Mouse (Mus musculus): ENCODE measurements around the gene March1.

The March1 gene

DNA sequence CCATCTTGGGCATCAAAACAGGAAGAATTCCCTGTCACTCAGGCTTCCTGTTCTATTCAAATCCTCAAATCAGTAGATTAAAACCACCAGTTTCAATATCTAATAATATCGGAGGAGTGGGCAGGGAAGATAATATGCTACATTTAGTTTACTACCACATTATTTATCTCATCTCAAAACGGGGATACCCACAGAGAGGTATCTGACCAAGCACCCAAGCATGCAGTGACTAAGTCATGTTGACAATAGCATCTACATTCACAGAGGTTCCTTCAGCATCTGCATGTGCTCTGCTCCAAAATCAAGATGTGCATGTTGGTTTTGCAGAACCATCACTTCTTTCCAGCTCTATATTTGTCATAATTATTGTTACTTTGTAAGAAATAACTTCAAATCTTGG, 364.3 kb downstream of the March1 start:
- in situ Hi-C loops (cut with MboI; ENCODE audit: low sequenced_read_pairs): no loop called here

DNA sequence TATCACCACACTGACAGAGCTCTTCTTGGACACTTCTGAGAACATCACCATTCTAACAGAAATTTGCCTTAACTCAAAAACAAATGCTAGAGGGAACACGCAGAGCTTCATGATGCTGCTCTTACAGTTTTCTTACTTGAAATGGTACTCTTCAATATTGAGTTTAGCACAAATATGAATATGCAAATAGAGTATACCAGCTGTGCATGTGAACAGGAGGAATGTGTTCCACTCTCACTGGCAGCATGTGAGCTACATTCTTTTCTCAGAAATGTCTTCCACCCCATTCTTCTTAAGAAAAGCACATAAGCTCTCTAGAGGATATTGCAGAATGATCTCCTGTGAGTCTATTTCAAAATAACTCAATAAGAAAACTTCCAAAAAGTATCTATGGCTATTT, 370.0 kb downstream of the March1 start:
- in situ Hi-C loops (cut with MboI; ENCODE audit: low sequenced_read_pairs): no loop called here

GRCm38 (mm10) chr8:66022815-66023214, 405.1 kb downstream of the March1 start:
- in situ Hi-C loops (cut with MboI; ENCODE audit: low sequenced_read_pairs): no loop called here

- in situ Hi-C loops (cut with MboI; ENCODE audit: low sequenced_read_pairs): no loop called here
Observed at GRCm38 (mm10) chr8:66033651-66034050, 416.0 kb downstream of the March1 start.

DNA sequence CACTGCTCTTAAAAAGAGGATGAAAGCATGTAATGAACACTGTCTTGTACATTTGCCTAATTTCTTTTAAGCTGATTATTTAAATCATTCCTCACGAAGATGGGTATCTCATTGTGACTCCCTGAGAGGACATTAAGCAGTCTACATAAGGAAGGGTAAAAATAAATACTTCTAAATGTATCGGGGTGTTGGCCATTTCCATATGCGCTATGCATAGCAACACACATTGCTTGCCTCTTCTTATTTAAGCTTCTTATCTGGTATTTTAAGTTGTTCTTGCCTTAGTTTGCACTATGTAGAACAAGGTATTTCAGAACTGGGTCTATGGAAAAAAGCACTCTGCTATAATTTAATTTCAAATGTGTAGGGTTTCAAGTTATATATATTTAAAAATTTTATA, 416.7 kb downstream of the March1 start:
- in situ Hi-C loops (cut with MboI; ENCODE audit: low sequenced_read_pairs): no loop called here

DNA sequence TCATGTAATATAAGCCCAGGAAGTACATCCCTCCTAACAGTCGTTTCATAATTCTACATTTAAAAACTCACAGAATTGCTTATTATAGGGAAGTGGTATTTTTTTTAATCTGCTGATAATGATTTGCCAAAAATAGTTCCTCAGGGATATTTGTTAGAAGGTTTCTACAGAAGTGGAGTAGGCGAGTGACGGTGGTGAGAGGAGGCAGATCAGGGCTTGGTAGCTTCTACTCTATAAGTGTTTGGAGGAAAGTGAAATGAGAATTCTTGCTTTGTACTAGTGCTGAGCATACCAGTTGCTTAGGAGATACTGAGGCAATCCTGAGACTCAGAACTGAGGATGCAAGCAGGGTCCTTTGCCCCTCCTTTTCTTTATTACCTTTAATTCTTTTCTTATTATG, 476.5 kb downstream of the March1 start:
- in situ Hi-C loops (cut with MboI; ENCODE audit: low sequenced_read_pairs): no loop called here

DNA sequence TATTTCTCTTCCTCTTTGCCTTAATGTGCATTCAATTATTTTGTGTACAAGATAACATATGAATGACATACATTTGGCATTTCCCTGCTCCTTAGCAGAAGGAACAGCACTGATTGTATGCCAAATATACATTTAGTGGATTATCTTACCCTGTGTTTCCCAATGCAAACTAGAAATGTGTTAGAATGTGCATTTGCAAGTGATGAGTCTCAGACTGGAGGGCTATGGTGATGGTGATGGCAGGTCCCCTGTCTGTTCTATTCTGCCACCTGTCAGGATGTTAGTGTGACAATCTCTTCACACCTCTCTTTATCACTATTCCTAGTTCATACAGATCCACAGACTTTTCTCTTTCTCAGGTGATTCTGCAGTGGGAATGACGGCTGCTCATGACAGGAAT, 480.4 kb downstream of the March1 start:
- in situ Hi-C loops (cut with MboI; ENCODE audit: low sequenced_read_pairs): no loop called here

DNA sequence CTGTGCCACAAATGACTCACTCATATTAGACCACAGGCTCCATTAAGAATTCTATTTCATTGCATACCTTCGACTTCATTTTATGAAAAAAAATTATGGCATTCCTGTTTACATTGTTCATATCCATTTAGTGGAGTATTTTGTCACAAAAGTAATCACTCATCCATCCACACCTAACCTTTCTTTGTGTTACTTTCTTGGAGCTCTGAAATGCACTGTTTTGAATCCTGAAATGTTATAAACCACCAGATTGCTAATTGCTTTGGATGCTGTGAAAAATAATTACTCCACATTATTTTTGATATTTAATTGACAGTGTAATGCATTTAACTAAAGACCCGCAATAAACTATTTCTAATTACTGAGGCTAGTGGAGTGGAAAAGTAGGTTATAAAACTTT, 501.6 kb downstream of the March1 start:
- in situ Hi-C loops (cut with MboI; ENCODE audit: low sequenced_read_pairs): no loop called here

DNA sequence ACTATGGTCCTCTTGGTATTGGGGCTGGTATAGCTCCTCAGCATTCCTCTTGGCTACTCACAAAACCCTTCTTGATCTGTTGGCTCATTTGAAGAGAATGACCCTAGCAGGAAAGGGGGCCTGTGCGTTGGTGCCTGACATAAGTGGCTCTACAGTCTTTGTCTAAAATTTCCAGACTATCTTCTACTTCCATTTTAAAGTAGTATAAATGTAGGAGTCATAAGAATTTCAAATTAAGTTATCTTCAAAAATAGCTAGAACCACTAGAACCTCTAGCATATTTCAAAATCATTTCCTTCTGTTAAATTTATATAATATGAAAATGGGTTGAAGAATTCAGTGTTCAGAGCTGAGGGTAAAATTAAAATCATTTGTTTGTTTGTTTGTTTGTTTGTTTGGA, 541.9 kb downstream of the March1 start:
- in situ Hi-C loops (cut with MboI; ENCODE audit: low sequenced_read_pairs): no loop called here

DNA sequence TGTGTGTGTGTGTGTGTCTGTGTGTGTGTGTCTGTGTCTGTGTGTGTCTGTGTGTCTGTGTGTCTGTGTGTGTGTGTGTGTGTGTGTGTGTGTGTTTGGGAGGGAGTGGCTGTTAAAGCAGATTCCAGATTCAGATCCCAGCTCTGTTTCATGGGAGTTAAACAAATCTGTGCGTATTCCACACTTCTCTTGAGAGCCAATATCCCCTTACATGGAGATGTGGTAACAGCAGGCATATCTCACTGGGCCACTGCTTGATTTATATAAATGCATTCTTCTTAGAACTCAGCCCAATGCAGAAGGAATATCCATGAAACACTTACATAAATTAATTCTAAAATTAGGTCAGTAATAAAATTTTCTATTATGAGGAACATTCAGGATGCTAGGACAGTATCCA, 549.1 kb downstream of the March1 start:
- in situ Hi-C loops (cut with MboI; ENCODE audit: low sequenced_read_pairs): no loop called here

DNA sequence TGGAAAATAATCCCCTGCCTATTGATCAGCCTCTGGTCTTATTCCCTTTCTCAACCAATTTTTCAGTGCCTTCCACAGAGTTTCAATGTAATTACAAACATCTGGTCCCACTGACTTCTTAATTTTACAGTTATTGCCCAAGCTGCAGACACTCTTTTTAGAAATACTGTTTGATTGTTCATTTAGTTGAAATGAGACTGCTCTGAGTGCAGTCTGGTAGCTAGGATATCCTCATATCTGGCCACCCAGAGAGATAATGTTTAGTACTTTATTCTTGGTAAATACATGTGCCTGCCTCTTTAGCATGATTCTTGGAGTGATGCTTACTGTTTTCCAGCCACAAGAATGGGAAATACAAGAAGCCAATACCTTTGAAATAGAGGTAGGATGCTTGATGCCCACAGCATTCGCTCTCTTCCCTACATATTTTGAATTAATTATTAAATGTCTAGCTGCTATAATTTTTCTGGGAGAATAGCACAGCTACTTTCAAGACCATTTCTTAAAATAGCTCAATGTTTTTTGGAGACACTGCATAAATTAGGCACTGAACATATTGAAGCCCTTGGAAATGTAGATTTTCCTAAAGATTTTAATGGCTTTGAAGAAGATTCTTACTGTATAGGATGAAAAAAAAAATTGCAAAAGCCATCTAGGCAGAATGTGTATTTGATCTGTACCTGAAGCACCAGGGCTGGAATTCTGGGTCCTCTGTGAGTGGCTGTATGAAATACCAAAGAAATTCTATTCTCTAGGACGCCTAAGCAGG, 549.9 kb downstream of the March1 start:
- in situ Hi-C loops (cut with MboI; ENCODE audit: low sequenced_read_pairs): no loop called here

DNA sequence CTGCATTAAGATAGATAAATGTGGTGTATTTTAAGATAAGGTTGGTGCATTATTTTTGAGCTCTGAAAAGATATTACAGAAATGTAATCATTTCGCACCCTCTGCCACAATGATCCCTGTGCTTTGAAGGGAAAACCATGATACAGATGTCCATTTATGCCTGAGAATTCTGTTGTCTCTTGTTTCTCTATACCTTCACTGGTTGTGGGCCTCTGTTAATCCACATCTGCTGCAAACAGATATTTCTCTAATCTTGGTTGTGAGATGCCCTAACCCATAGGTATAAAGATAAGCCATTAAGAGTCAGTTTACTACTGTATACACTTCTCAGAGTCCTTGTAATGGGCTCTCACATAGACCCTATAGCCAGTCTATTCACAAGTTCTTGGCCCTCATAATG, 561.6 kb downstream of the March1 start:
- in situ Hi-C loops (cut with MboI; ENCODE audit: low sequenced_read_pairs): no loop called here

DNA sequence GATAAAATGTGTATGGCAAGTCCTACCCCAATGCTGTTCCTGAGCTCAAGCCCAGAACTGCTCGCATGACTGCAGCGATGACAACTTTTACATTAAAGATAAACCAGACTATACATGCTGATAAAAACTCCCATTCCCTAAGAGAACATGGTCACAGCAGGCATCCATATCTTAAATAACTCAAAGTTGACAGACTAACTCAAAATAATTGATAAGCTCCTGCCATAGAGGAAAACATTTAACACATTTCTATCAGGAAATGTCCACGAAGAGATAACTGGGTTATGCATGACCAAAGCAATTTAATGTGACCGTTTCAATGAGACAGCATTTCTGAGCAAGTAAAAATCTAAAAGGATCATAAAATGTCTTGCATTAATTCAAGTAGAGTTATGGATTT, 563.6 kb downstream of the March1 start:
- in situ Hi-C loops (cut with MboI; ENCODE audit: low sequenced_read_pairs): no loop called here

GRCm38 (mm10) chr8:66182257-66182656, 564.6 kb downstream of the March1 start:
- in situ Hi-C loops (cut with MboI; ENCODE audit: low sequenced_read_pairs): no loop called here

DNA sequence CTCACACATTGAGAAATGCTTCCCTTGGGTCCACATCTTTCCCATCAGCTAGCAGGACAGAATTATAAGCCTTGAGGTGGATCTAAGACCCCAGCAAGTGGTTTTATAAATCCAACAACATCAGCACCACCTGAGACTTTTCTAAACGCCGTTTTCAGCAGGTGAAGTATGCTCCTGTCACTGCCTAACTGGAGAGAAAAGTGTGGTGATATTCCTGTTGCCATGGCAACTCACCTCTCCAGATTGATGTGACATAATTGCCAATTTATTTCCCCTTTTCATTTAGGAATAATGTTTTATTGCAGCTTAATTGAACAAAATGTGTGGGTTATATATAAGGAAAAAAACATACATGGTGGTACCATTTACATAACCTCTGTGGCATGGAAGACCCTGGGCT, 565.8 kb downstream of the March1 start:
- in situ Hi-C loops (cut with MboI; ENCODE audit: low sequenced_read_pairs): no loop called here

GRCm38 (mm10) chr8:66185226-66185625, 567.5 kb downstream of the March1 start:
- in situ Hi-C loops (cut with MboI; ENCODE audit: low sequenced_read_pairs): no loop called here

DNA sequence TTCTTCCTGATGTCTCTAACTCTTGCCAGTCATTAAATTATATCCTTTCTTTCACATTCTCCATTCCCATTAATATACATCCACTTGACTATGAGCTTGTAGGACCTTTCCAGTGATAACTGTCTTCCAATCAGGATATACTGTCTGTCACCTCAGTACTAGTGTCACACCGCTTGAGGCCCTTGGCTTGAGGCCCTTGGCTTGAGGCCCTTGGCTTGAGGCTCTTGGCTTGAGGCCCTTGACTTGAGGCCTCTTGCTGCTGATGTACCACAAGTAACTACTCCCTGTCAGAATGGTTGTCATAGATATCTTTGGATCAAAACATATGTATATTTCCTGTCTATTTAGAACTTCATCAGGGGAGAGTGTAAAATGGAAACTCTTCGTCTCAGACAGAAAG, 576.7 kb downstream of the March1 start:
- in situ Hi-C loops (cut with MboI; ENCODE audit: low sequenced_read_pairs): no loop called here

DNA sequence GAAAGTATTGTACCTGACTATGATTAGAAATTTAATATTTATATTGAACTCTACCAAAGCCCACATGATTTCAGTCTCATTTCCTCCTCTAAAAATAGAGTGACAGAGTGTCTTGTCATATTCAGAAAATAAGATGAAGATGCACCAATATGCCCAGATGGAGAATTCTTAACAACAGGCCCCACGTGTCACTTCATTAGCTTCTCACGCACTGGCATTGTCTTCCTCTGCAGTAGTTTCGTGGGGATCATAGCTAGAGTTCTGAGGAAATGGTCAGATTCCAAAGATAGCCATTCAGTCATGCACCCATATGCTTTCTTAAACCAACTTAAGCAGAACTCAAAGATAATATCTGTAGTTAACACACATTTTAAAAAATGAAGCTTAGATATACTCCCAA, 582.5 kb downstream of the March1 start:
- in situ Hi-C loops (cut with MboI; ENCODE audit: low sequenced_read_pairs): no loop called here

GRCm38 (mm10) chr8:66203814-66204438, 586.2 kb downstream of the March1 start:
- in situ Hi-C loops (cut with MboI; ENCODE audit: low sequenced_read_pairs): no loop called here

DNA sequence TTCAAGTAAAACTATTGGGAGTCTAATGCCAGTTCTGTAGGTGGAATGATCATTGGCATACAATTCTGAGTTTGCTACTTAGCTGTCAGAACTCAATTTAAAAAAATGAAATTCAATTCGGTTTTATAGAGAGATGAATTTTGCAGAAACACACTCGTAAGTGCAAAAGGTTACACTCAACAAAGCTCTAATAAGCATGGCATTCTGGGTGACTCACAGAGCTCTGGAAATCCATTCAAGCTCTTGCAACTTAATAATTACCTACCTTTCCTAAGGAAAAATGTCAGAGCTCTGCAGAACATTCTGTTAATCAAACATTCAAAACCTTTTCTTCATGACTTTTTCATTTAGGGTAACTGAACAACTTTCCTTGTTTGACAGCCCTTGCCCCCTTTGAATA, 591.9 kb downstream of the March1 start:
- in situ Hi-C loops (cut with MboI; ENCODE audit: low sequenced_read_pairs): no loop called here

DNA sequence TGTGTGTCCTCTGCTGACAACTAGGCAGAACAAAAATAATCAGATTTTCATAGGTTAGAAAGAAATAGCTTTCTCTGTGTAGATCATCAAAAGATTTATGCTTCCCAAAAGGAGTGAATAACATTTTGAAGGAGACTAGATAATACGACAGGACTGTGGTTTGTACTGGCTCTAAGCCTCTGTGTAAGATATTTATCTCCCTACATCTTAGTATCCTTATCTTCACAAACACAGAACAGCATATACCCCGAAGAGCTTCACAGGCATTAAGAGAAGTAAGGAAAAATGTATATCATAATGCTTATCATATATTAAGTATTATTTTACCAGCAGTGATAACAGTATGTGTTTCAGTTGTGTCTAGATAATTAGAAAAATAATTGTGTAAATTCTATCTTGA, 592.6 kb downstream of the March1 start:
- in situ Hi-C loops (cut with MboI; ENCODE audit: low sequenced_read_pairs): no loop called here

- in situ Hi-C loops (cut with MboI; ENCODE audit: low sequenced_read_pairs): no loop called here
Observed at GRCm38 (mm10) chr8:66219974-66220373, 602.3 kb downstream of the March1 start.

- in situ Hi-C loops (cut with MboI; ENCODE audit: low sequenced_read_pairs): no loop called here
Observed at GRCm38 (mm10) chr8:66229931-66230330, 612.2 kb downstream of the March1 start.

Data from CH12F3 (cell line).